Mouse (Mus musculus): Measurements from ENCODE around the gene Gbx2.
A peak's percentile ranks its signal among the peaks of the same experiment; 100 is the strongest.

Gene Gbx2

GRCm38 (mm10) chr1:89902236-89902635 lies 28.7 kb downstream of the Gbx2 start:
- no peak for DNase-seq

GRCm38 (mm10) chr1:89901381-89901780 lies 29.6 kb downstream of the Gbx2 start:
- no peak for DNase-seq

- no peak for DNase-seq
These were observed 31.1 kb downstream of the Gbx2 start for GRCm38 (mm10) chr1:89899761-89900445.

GRCm38 (mm10) chr1:89899036-89899435 lies 31.9 kb downstream of the Gbx2 start:
- DNase-seq = no peak

- no peak for DNase-seq
These were observed 35.2 kb downstream of the Gbx2 start for GRCm38 (mm10) chr1:89895801-89896200.

GRCm38 (mm10) chr1:89892281-89892680 lies 38.7 kb downstream of the Gbx2 start:
- peak; percentile 46 for DNase-seq

GRCm38 (mm10) chr1:89891400-89891799 lies 39.6 kb downstream of the Gbx2 start:
- DNase-seq = no peak

- DNase-seq = peak; percentile 26
These were observed 45.3 kb downstream of the Gbx2 start for GRCm38 (mm10) chr1:89885696-89886095.

GRCm38 (mm10) chr1:89884335-89884734 lies 46.6 kb downstream of the Gbx2 start:
- DNase-seq = no peak

GRCm38 (mm10) chr1:89880834-89881233 lies 50.1 kb downstream of the Gbx2 start:
- no peak for DNase-seq

- no peak for DNase-seq
These were observed 50.8 kb downstream of the Gbx2 start for GRCm38 (mm10) chr1:89880193-89880592.

GRCm38 (mm10) chr1:89878496-89878895 lies 52.5 kb downstream of the Gbx2 start:
- DNase-seq = no peak

Measured in retina, postnatal 1 day (tissue).